Mouse (Mus musculus): ENCODE results near the gene Sycp3.

- no peak for TF ChIP-seq CTCF (IDR thresholded peaks at IDR 0.05; ENCODE audit: low read depth, low read length)
- no peak for TF ChIP-seq POLR2A (IDR thresholded peaks at IDR 0.05; ENCODE audit: insufficient read depth, low read length)
- TF ChIP-seq EP300 (IDR thresholded peaks at IDR 0.05; ENCODE audit: insufficient read depth, low read depth, low read length), result no peak
These were observed 902 bp downstream of the Sycp3 start for GRCm38 (mm10) chr10:88460122-88460820.
